Mouse (Mus musculus) midbrain, embryonic 12.5 days (tissue): ENCODE measurements around the gene Alg5. TPM values are rescaled to one million over a fixed set of nuclear protein-coding genes. Genes with fewer than 3 reads are reported as not detected.

Experiments
- polyA plus RNA-seq: library from polyadenylated mRNA; unstranded; fragments of >200 nt; fragmentation: Nextera tagmentation; extraction: Ambion mirVana; gene quantifications from 2 replicates; pipeline ENCODE4 v1.2.1, GENCODE M21; 2016

Gene Alg5
- polyA plus RNA-seq, 1 experiment from 2014 or later: 46.4 TPM

Other genes with a start within 250 kb of the Alg5 start
- gene Supt20, start 42.7 kb upstream of the Alg5 start, polyA plus RNA-seq: 115 and 129 TPM in 2 replicates
- 1.3 and 1.5 TPM in 2 replicates for gene Gm21958, start 21.2 kb upstream of the Alg5 start, polyA plus RNA-seq
- 109 and 123 TPM in 2 replicates for gene Exosc8, start 146 bp upstream of the Alg5 start, polyA plus RNA-seq
- 0.24 and 0.33 TPM in 2 replicates for gene Smad9, start 20.0 kb downstream of the Alg5 start, polyA plus RNA-seq
- 56.5 and 62.8 TPM in 2 replicates for gene Rfxap, start 72.3 kb downstream of the Alg5 start, polyA plus RNA-seq
- 0.15 and 0.33 TPM in 2 replicates for gene Sertm1, start 180.3 kb downstream of the Alg5 start, polyA plus RNA-seq